Mouse (Mus musculus) C2C12 (cell line): Measurements from ENCODE around the gene Rcc2.

ENCODE experiments used
- CTCF ChIP-seq: IDR thresholded peaks from one replicate; pipeline ENCODE4 v1.5.1; 2011; ENCODE audit not compliant: control insufficient read depth, insufficient read depth, insufficient read length
- MAX ChIP-seq: IDR thresholded peaks from one replicate; pipeline ENCODE4 v1.6.1; 2011; ENCODE audit warnings: mild to moderate bottlenecking, control low read depth
- MYOD1 ChIP-seq: IDR thresholded peaks from one replicate; pipeline ENCODE4 v1.6.1; 2011; ENCODE audit warnings: low read depth; ENCODE audit not compliant: control insufficient read depth, insufficient read length
- USF1 ChIP-seq: IDR thresholded peaks from one replicate; pipeline ENCODE4 v1.6.1; 2011; ENCODE audit warnings: low read depth, mild to moderate bottlenecking, control low read depth, moderate library complexity

GRCm38 (mm10) chr4:140662453-140662852 lies 37.9 kb upstream of the Rcc2 start:
- TF ChIP-seq CTCF (no peak), MAX (no peak), USF1 (no peak), MYOD1 (no peak)
